Mouse (Mus musculus) right cerebral cortex, postnatal 25 days (tissue): ENCODE results near the gene Eef1b2.
"Not testable (repeated sequence)": the region's sequence is repeated elsewhere in the genome, so short reads cannot be mapped to it uniquely, and the experiment has no call there.

Source experiments
- DNase-seq: peaks from one replicate; pipeline ENCODE4 v3.0.0; 2022

The Eef1b2 gene

GRCm38 (mm10) chr1:63176604-63177421 is at the start of gene Eef1b2, which contains the start of gene Ndufs1:
TSS of gene Eef1b2 (plus strand) at chr1:63176825.
TSS of gene Ndufs1 (minus strand) at chr1:63176833.
- DNase-seq = peak; percentile 97

- no peak for DNase-seq
These were observed 47.4 kb upstream of the Eef1b2 start for GRCm38 (mm10) chr1:63129273-63129672.

- DNase-seq = no peak
These were observed 46.6 kb upstream of the Eef1b2 start for GRCm38 (mm10) chr1:63129857-63130690.

- DNase-seq = no peak
These were observed 45.7 kb upstream of the Eef1b2 start for GRCm38 (mm10) chr1:63130883-63131282.

DNA sequence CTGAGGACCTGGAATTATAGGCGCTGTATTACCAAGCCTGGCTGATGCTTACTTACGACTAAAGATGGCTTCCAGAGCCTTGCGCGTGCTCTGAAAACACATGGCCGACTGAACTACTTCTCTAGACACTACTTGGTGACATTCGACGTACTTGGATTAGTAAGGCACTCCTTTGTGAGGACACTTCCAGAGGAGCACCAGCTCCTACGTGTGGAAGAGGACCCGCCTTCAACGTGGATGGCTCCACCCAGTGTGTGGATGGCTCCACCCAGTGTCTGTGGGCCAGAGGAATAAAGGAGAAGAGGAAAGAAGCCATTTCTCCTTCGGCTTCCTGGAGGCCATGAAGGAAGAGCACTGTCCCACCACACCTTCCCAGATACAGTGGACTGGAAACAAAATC is 44.9 kb upstream of the Eef1b2 start:
- no peak for DNase-seq

- DNase-seq = no peak
These were observed 42.1 kb upstream of the Eef1b2 start for GRCm38 (mm10) chr1:63134530-63134929.

DNA sequence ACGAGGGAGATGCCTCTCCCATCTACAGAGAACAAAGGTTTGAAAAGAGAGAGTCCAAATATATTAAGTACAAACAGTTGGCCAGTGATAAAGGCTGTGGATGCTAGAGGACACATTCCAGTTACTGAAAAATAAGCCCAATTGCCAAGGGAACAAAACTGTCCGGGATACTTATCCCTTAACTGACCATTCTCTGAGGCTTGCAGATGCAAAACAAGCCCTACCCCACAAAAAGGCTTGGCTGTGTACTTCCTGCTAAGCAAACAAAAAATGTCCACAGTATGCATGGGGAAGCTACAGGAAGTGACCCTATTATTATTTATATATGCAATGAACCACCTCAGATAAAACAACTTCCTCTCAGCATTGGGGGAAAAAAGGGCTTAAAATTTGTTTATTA is 38.7 kb upstream of the Eef1b2 start:
- DNase-seq = no peak

DNA sequence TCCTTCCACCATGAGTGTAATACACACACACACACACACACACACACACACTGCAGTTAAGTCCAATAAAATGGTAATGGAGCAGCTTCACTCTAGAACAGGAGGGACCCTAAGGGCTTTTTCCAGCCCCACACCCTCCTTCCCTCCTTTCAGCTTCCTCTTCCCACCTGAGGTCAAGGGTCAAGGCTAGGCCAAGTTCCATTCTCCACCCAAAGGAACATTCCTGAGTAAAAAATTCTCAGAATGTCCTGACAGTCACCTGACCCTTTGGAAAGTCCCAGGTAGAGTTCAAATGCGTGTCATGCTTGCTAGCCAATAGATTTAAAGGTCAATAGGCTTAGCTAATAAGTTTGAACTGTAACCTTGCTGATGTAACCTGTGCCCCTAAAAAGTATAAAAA is 38.0 kb upstream of the Eef1b2 start:
- DNase-seq = not testable (repeated sequence)

DNA sequence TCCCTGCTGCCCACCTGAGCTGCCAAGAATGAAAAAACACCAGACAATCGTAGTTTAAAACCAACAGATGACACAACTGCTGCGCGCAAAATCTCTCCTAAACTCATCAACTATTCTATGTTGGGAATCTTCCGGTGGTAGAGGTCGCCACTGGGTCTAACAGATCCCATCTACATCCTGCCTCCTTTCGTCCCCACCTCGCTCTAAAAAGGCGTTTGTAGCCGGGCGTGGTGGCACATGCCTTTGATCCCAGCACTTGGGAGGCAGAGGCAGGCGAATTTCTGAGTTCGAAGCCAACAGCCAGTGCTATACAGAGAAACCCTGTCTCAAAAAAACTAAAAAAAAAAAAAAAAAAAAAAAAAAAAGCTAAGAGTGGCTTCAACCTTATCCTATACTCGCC is 36.4 kb upstream of the Eef1b2 start:
- DNase-seq = no peak

DNA sequence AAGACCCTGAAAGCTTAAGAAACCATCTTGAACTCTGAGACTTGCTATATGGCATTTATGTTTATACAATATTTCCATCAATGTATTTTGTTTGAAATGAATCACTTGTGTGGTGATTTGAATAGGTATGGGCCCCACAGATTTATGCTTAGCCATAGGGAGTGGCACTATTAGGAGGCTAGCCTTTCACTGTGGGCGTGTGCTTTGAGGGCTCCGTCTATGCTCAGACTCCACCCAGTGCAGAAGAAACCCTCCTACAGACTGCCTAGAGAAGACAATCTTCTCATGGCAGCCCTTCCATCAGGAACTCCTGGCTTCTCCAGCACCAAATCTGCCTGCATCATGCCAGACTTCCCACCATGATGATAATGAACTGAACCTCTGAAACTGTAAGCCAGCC is 8.0 kb upstream of the Eef1b2 start:
- no peak for DNase-seq

- no peak for DNase-seq
These were observed 772 bp upstream of the Eef1b2 start for GRCm38 (mm10) chr1:63175853-63176252.

DNA sequence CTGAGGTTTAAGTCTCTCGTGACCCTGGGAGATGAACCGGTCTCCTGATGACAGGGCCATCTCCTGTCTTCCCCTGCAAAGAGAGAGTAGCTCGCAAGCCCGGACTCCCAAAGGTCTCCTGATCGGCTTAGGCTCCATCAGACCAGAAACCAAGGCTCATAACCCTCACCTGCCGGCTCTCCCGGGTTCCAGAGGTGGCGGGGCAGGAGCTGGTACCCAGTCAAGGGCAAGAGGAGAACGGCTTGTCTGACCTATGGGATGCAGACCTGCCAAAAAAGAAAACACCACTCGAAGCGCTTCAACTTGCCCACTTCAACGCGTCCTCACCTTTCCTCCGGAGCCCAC is 394 bp upstream of the Eef1b2 start:
- no peak for DNase-seq

DNA sequence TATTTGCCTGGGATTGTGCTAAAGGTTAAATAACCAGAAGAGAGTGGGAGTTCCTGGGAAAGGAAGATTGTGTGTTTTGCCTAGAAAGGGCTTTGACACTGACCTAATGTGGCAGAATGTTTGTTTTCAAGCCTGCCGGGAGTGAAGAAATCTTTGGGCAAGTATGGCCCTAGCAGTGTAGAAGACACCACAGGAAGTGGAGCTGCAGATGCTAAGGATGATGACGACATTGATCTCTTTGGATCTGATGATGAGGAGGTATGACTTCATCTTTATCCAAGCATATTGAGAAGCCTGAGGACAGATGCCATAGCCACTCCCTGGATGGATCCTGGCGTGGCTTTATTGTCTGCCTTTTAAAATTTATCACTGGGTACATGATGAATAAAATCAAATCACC is 1.7 kb downstream of the Eef1b2 start:
- DNase-seq = no peak

DNA sequence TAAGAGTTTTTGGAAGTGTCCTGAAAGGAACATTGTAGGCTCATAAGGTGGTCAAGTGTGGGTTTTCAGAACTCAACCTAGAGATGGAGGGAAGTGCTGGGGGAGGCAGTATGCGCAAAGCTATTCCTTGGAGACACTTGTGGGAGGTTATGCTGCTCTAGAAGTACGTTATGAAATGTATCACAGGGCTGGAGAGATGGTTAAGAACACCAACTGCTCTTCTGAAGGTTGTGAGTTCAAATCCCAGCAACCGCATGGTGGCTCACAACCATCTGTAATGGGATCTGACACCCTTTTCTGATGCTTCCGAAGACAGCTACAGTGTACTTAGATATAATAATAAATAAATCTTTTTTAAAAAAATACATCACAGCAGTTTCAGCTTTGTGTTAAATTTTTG is 3.5 kb downstream of the Eef1b2 start:
- no peak for DNase-seq

DNA sequence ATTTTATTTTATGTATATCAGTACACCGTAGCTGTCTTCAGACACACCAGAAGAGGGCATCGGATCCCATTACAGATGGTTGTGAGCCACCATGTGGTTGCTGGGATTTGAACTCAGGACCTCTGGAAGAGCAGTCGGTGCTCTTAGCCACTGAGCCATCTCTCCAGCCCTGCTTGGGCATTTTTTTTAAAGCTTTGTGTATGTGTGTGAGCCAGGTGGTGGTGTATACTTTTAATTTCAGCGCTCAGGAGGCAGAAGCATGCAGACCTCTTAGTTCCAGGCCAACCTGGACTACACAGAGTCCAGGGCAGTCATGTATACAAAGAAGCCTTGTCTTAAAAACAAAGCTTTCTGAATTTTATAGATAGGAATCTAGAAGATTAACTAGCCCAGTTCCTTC is 4.0 kb downstream of the Eef1b2 start:
- DNase-seq = not testable (repeated sequence)

- DNase-seq = peak; percentile 76
These were observed 4.4 kb downstream of the Eef1b2 start for GRCm38 (mm10) chr1:63181019-63181418.

- DNase-seq = no peak
These were observed 4.9 kb downstream of the Eef1b2 start for GRCm38 (mm10) chr1:63181480-63181879.

GRCm38 (mm10) chr1:63182212-63182611 is 5.6 kb downstream of the Eef1b2 start:
- DNase-seq = peak; percentile 31

DNA sequence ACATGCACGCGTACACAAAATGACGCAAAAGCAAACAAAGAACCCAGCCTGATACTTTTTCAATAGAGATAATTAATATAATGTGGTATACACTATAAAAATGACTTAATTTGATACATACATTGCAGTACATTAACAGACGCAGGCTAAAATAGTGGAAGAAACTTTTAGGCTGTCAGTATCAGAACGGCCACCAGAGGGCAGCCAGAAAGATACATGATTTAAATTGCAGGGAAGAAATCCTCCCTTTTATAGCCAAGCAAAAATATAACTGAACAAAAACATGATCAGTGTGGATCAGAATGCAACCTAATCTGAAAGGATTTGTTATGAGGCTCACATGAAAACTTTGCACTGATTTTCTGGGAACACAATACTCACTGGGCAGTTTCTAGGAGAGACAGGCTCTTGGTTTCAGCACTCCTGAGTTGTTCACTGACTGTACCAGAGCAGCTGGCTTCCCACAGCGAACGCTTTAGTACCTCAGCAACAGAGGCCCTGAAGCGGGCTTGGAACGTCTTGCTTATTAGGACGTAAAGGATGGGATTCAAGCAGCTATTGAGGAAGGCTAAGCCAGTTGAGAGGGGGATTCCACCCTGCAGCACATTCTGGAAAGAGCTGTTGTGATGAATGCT is 6.1 kb downstream of the Eef1b2 start:
- peak; percentile 58 for DNase-seq

DNA sequence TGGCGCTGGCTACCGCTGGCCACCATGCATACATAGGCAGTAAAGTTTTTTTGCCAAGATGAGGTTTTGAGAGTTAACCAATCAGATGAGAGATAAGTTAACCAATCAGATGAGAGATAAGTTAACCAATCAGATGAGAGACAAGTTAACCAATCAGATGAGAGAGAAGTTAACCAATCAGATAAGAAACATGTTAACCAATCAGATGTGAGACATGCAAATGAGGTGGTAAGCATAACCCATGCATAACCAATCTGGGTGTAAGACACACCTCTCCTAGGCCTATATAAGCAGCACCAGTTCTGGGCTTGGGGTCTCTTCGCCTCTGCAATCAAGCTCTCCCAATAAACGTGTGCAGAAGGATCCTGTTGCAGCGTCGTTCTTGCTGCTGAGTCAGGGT is 8.8 kb downstream of the Eef1b2 start:
- not testable (repeated sequence) for DNase-seq

GRCm38 (mm10) chr1:63188536-63188935 is 11.9 kb downstream of the Eef1b2 start:
- no peak for DNase-seq

- no peak for DNase-seq
These were observed 14.2 kb downstream of the Eef1b2 start for GRCm38 (mm10) chr1:63190851-63191250.

GRCm38 (mm10) chr1:63192306-63193065 is 15.9 kb downstream of the Eef1b2 start:
- no peak for DNase-seq
